Mouse (Mus musculus): Measurements from ENCODE around the gene Pih1d3. TPM values are rescaled to one million over a fixed set of nuclear protein-coding genes. Genes with fewer than 3 reads are reported as not detected.

Gene Pih1d3
- total RNA-seq (2017) = not detected in 3 replicates

- ATAC-seq (replicated peaks; ENCODE audit: insufficient number of reproducible peaks, low FRiP score, low TSS enrichment, poor library complexity, severe bottlenecking) = no peak
Observed at GRCm38 (mm10) chr1:31222564-31222963, at the start of gene Pih1d3, which contains the start of gene 4931428L18Rik. Gene Pih1d3 (plus strand): TSS chr1:31222838. Gene 4931428L18Rik (minus strand): TSS chr1:31222684.

DNA sequence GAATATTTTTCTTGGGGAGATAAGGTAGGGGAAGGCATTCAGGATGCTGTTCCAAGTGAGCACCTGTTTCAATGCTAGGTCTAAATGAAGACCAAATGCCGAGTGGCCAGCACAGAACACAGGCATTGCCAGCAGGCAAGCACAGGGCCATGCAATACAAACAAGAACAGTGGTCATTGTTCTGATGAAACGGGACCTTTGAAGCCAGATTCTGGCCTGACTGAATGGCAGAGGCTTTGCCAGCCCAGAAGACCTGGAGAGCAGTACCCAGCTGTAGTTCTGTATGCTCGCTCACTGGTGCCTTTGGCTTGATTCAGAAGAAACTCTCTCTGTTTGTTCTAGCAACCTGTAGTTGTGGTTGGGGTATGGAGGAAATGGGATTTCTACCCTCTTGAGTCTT is 47.2 kb upstream of the Pih1d3 start:
- no peak for ATAC-seq (replicated peaks; ENCODE audit: insufficient number of reproducible peaks, low FRiP score, low TSS enrichment, poor library complexity, severe bottlenecking)

DNA sequence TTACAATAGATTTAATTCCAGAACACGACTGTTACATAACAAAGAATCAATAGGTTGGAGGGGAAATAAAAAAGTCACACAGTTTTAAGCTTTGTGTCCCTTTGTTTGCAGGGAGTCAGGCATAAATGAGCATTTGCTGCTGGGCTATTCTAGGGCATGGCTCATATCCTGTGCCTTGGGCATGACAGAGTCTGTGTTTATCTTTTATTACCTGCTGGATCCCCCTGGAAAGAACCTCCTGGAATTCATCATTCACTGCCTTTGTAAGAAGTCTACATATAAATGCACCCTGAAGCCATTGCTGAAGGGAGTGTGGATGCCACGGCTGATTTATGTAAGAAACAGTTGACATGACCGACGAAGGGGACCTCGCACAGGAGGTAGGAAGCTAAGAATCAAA is 46.5 kb upstream of the Pih1d3 start, which contains the start of gene Lgsn:
Gene Lgsn (plus strand): TSS at position 301 of the 400 bp plus-strand sequence.
- ATAC-seq (replicated peaks; ENCODE audit: insufficient number of reproducible peaks, low FRiP score, low TSS enrichment, poor library complexity, severe bottlenecking) = no peak

DNA sequence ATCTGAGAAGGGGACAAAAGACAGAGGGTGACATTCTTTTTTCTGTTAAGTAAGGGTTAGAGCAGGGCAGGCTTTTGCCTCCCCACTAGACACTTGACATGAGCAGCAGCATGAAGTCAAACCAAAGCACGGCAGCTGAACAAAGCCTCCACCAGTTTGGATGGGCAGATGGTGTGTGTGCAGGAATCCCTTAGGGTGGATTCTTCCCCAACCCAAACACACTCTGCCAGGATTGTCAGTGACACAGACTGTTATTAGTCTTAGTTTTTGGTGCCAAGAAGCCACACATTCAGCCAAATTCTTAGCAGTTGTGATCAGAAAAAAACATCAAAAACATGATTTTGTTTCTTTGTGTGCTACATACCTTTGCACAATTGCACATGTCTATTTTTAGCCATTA is 44.4 kb upstream of the Pih1d3 start:
- no peak for ATAC-seq (replicated peaks; ENCODE audit: insufficient number of reproducible peaks, low FRiP score, low TSS enrichment, poor library complexity, severe bottlenecking)

DNA sequence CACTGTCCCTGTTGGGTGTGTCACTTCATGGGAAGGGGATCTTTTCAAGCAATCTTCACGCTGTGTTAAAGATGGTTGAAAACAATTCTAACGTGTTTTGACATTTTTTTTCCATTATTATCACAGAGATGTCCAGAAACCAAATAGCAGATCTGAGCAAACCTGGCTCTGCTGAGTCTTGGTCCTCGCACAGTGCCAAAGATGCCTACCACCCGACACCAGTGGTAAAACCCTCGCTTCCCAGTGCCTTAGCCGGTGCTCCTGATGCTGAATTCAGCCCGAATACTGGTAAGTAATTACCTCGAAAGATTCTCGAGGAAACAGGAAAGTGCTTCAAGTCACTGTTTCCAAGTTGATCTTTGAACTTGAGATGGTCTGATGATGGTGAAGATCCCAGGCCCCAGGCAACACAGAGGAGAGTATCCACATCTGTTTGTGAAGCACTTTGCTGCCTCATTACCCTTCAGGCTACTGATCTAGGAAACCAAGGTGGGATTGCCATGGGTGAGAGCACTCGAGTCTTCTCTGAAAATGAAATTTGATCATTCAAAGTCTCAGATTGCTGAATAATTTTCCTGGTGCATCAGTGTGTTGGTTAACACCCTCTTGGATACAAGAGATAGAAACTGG is 32.3 kb upstream of the Pih1d3 start:
- no peak for ATAC-seq (replicated peaks; ENCODE audit: insufficient number of reproducible peaks, low FRiP score, low TSS enrichment, poor library complexity, severe bottlenecking)

DNA sequence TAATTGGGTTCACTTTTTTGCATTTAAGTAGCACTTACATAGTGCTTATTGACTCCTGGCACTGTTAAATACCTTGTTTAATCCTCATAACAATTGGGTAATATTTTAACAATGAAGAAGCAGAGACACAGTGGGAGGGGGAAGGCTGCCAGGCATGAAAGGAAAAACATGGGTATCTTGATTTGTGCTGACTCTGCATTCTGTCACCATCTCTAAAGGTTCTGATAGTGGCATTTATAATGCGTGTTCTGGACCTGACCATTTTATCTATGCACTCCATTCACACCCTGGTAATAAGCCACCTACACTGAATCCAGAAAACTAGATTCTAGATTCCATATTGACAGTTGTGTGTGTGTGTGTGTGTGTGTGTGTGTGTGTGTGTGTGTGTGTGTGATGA is 27.0 kb upstream of the Pih1d3 start:
- no peak for ATAC-seq (replicated peaks; ENCODE audit: insufficient number of reproducible peaks, low FRiP score, low TSS enrichment, poor library complexity, severe bottlenecking)

- no peak for ATAC-seq (replicated peaks; ENCODE audit: insufficient number of reproducible peaks, low FRiP score, low TSS enrichment, poor library complexity, severe bottlenecking)
Observed at GRCm38 (mm10) chr1:31196959-31197358, 25.7 kb upstream of the Pih1d3 start.

DNA sequence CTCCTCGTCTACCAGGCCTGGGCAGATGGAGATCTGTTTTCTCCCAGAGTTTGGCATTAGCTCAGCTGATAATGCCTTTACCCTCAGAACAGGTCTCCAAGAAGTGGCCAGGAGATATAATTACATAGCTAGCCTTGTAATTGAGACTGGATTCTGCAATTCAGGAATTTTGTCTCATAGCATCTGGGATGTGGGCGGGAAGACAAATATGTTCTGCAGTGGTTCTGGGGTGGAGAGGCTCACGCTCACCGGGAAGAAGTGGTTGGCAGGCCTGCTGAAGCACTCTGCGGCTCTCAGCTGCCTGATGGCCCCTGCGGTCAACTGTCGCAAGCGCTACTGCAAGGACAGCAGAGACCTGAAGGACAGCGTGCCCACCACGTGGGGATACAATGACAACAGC is 18.9 kb upstream of the Pih1d3 start:
- no peak for ATAC-seq (replicated peaks; ENCODE audit: insufficient number of reproducible peaks, low FRiP score, low TSS enrichment, poor library complexity, severe bottlenecking)

- ATAC-seq (replicated peaks; ENCODE audit: insufficient number of reproducible peaks, low FRiP score, low TSS enrichment, poor library complexity, severe bottlenecking) = no peak
Observed at GRCm38 (mm10) chr1:31205346-31205745, 17.3 kb upstream of the Pih1d3 start.

DNA sequence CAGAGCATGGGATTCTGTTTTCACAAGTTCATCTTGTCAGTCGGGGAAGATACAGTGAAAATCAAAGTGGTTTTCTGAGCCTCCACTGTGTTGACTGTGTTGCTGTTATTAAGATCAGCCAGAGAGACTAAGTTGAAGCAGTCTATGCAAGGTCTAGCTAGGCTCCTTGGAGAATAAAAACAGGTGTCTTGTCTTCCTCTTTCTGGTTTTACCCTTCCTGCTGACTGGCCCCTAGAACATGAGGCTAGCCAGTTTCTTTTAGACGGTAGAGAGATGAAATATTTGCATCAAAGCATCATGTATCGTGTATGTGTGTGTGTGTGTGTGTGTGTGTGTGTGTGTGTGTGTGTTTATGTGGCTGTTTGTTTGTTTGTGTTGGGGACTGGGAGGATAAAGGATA is 16.9 kb upstream of the Pih1d3 start:
- no peak for ATAC-seq (replicated peaks; ENCODE audit: insufficient number of reproducible peaks, low FRiP score, low TSS enrichment, poor library complexity, severe bottlenecking)

- 0 out of 2 replicates have a peak, but pooled peaks have one; percentile 43 for ATAC-seq (replicated peaks; ENCODE audit: insufficient number of reproducible peaks, low FRiP score, low TSS enrichment, poor library complexity, severe bottlenecking)
Observed at GRCm38 (mm10) chr1:31210144-31210543, 12.5 kb upstream of the Pih1d3 start.

DNA sequence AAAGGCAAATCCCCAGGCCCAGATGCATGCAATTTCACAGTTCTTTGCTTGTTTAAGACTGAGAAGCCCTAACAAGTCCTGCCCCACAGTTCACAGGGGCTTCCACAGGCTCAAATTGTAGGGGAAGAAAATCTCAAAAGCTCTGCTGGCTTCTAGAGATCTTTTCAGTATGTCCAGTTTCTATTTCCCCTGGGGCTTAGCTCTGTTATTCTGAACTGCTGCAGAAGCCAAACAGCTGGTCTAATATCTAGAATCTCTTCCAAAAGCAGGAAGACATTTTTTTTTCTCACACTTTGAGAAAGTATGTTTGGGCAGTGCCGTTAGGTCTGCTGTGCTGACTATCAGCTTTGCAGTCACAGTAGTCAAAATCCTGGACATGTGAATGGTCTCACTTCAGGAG is 7.8 kb upstream of the Pih1d3 start:
- no peak for ATAC-seq (replicated peaks; ENCODE audit: insufficient number of reproducible peaks, low FRiP score, low TSS enrichment, poor library complexity, severe bottlenecking)

- ATAC-seq (replicated peaks; ENCODE audit: insufficient number of reproducible peaks, low FRiP score, low TSS enrichment, poor library complexity, severe bottlenecking) = no peak
Observed at GRCm38 (mm10) chr1:31220599-31221250, 1.9 kb upstream of the Pih1d3 start.

- no peak for ATAC-seq (replicated peaks; ENCODE audit: insufficient number of reproducible peaks, low FRiP score, low TSS enrichment, poor library complexity, severe bottlenecking)
Observed at GRCm38 (mm10) chr1:31233319-31234036, 10.8 kb downstream of the Pih1d3 start.

- no peak for ATAC-seq (replicated peaks; ENCODE audit: insufficient number of reproducible peaks, low FRiP score, low TSS enrichment, poor library complexity, severe bottlenecking)
Observed at GRCm38 (mm10) chr1:31260218-31260923, 37.7 kb downstream of the Pih1d3 start.

Other genes starting within 250 kb of the Pih1d3 start
- gene AC153137.1, start 244.9 kb upstream of the Pih1d3 start, total RNA-seq (2017) = not detected in 3 replicates
- not detected in 3 replicates for gene Lgsn, start 46.4 kb upstream of the Pih1d3 start, total RNA-seq (2017)
- not detected in 3 replicates for gene 4931428L18Rik, start 154 bp upstream of the Pih1d3 start, total RNA-seq (2017)